Mouse (Mus musculus): ENCODE results near the gene Rgs9. TPM values are rescaled to one million over a fixed set of nuclear protein-coding genes. Genes with fewer than 3 reads are reported as not detected.

Gene Rgs9
- polyA plus RNA-seq, 1 experiment from 2014 or later, result 3.3 TPM

- Histone ChIP-seq H3K27ac (no peak overlapping the region), H3K4me2 (replicated peaks) (peak overlapping the region; percentile 49), H3K9me3 (replicated peaks) (no peaks in the 10 kb centered on the region), H3K36me3 (no peaks in the 10 kb centered on the region), H3K27me3 (no peaks in the 10 kb centered on the region), H3K4me3 (peak overlapping the region; percentile 7; the same call in 1 of the 2 replicates), H3K9ac (no peak overlapping the region), H3K4me1 (peaks cover 9% of the 10 kb centered on the region)
- peak; percentile 59 for ATAC-seq (ENCODE audit: low FRiP score)
- 33% methylated on average over 17 of the region's 17 CpGs for WGBS
Observed at GRCm38 (mm10) chr11:109330706-109331393, 32.9 kb upstream of the Rgs9 start.

GRCm38 (mm10) chr11:109329331-109329730 lies 31.4 kb upstream of the Rgs9 start:
- Histone ChIP-seq H3K9me3 (replicated peaks) (no peaks in the 10 kb centered on the region), H3K4me2 (replicated peaks) (no peak overlapping the region), H3K27me3 (no peaks in the 10 kb centered on the region), H3K27ac (no peak overlapping the region), H3K4me3 (no peak overlapping the region), H3K9ac (no peak overlapping the region), H3K36me3 (no peaks in the 10 kb centered on the region), H3K4me1 (peaks cover 9% of the 10 kb centered on the region)
- ATAC-seq (ENCODE audit: low FRiP score), result no peak
- 55% methylated on average over 4 of the region's 4 CpGs for WGBS

GRCm38 (mm10) chr11:109327952-109328351 lies 30.0 kb upstream of the Rgs9 start:
- Histone ChIP-seq H3K9me3 (replicated peaks) (no peaks in the 10 kb centered on the region), H3K36me3 (no peaks in the 10 kb centered on the region), H3K27me3 (no peaks in the 10 kb centered on the region), H3K27ac (no peak overlapping the region), H3K4me3 (no peak overlapping the region), H3K4me2 (replicated peaks) (no peak overlapping the region), H3K4me1 (peaks cover 9% of the 10 kb centered on the region), H3K9ac (no peak overlapping the region)
- 89% methylated on average over 10 of the region's 10 CpGs for WGBS
- no peak for ATAC-seq (ENCODE audit: low FRiP score)

- Histone ChIP-seq H3K27ac (no peak overlapping the region), H3K4me1 (peaks cover 9% of the 10 kb centered on the region), H3K9me3 (replicated peaks) (no peaks in the 10 kb centered on the region), H3K4me3 (no peak overlapping the region), H3K27me3 (no peaks in the 10 kb centered on the region), H3K36me3 (no peaks in the 10 kb centered on the region), H3K9ac (no peak overlapping the region), H3K4me2 (replicated peaks) (no peak overlapping the region)
- WGBS, result 28% methylated on average over 3 of the region's 3 CpGs
- ATAC-seq (ENCODE audit: low FRiP score), result no peak
Observed at GRCm38 (mm10) chr11:109327381-109327780, 29.5 kb upstream of the Rgs9 start.

- Histone ChIP-seq H3K36me3 (no peaks in the 10 kb centered on the region), H3K27ac (no peak overlapping the region), H3K9ac (no peak overlapping the region), H3K27me3 (no peaks in the 10 kb centered on the region), H3K4me3 (no peak overlapping the region), H3K4me2 (replicated peaks) (no peak overlapping the region), H3K4me1 (peaks cover 5% of the 10 kb centered on the region), H3K9me3 (replicated peaks) (0 out of 2 replicates have a peak, but pooled peaks cover 2% of the 10 kb centered on the region)
- WGBS, result 83% methylated on average over 13 of the region's 13 CpGs
- no peak for ATAC-seq (ENCODE audit: low FRiP score)
Observed at GRCm38 (mm10) chr11:109326270-109326669, 28.3 kb upstream of the Rgs9 start.

GRCm38 (mm10) chr11:109320361-109320933 lies 22.5 kb upstream of the Rgs9 start:
- 0 out of 2 replicates have a peak overlapping the region, but pooled peaks have one; percentile 30 for H3K27ac ChIP-seq
- H3K4me3 ChIP-seq, result no peak overlapping the region
- WGBS, result 37% methylated on average over 8 of the region's 8 CpGs
- H3K27me3 ChIP-seq, result no peaks in the 10 kb centered on the region
- H3K4me2 ChIP-seq (replicated peaks), result no peak overlapping the region
- no peaks in the 10 kb centered on the region for H3K36me3 ChIP-seq
- 0 out of 2 replicates have a peak, but pooled peaks cover 2% of the 10 kb centered on the region for H3K9me3 ChIP-seq (replicated peaks)
- no peaks in the 10 kb centered on the region for H3K4me1 ChIP-seq
- 0 out of 2 replicates have a peak overlapping the region, but pooled peaks have one; percentile 13 for H3K9ac ChIP-seq
- peak; percentile 29; the same call in 1 of the 2 replicates for ATAC-seq (ENCODE audit: low FRiP score)

GRCm38 (mm10) chr11:109319946-109320345 lies 22.0 kb upstream of the Rgs9 start:
- no peak overlapping the region for H3K9ac ChIP-seq
- WGBS, result 91% methylated on average over 5 of the region's 5 CpGs
- H3K4me1 ChIP-seq, result no peaks in the 10 kb centered on the region
- H3K9me3 ChIP-seq (replicated peaks), result 0 out of 2 replicates have a peak, but pooled peaks cover 2% of the 10 kb centered on the region
- H3K4me2 ChIP-seq (replicated peaks), result no peak overlapping the region
- no peak overlapping the region for H3K27ac ChIP-seq
- H3K27me3 ChIP-seq, result peaks cover 5% of the 10 kb centered on the region; the same call in 1 of the 2 replicates
- no peak overlapping the region for H3K4me3 ChIP-seq
- no peaks in the 10 kb centered on the region for H3K36me3 ChIP-seq
- ATAC-seq (ENCODE audit: low FRiP score), result no peak

GRCm38 (mm10) chr11:109319471-109319870 lies 21.5 kb upstream of the Rgs9 start:
- H3K4me3 ChIP-seq, result no peak overlapping the region
- no peak overlapping the region for H3K9ac ChIP-seq
- H3K27me3 ChIP-seq, result peaks cover 7% of the 10 kb centered on the region; the same call in 1 of the 2 replicates
- no peak overlapping the region for H3K4me2 ChIP-seq (replicated peaks)
- no peaks in the 10 kb centered on the region for H3K4me1 ChIP-seq
- WGBS, result 89% methylated on average over 4 of the region's 4 CpGs
- no peak for ATAC-seq (ENCODE audit: low FRiP score)
- no peaks in the 10 kb centered on the region for H3K36me3 ChIP-seq
- H3K27ac ChIP-seq, result no peak overlapping the region
- 0 out of 2 replicates have a peak, but pooled peaks cover 2% of the 10 kb centered on the region for H3K9me3 ChIP-seq (replicated peaks)

GRCm38 (mm10) chr11:109316921-109317320 lies 19.0 kb upstream of the Rgs9 start:
- no peak overlapping the region for H3K4me3 ChIP-seq
- no peak for ATAC-seq (ENCODE audit: low FRiP score)

GRCm38 (mm10) chr11:109311885-109312605 lies 14.1 kb upstream of the Rgs9 start:
- Histone ChIP-seq H3K36me3 (no peaks in the 10 kb centered on the region), H3K4me1 (no peaks in the 10 kb centered on the region), H3K4me3 (peak overlapping the region; percentile 56), H3K9me3 (replicated peaks) (no peaks in the 10 kb centered on the region), H3K27ac (peak overlapping the region; percentile 79), H3K4me2 (replicated peaks) (peak overlapping the region; percentile 59), H3K27me3 (peaks cover 18% of the 10 kb centered on the region), H3K9ac (peak overlapping the region; percentile 80)
- WGBS, result 14% methylated on average over 20 of the region's 20 CpGs
- peak; percentile 93 for ATAC-seq (ENCODE audit: low FRiP score)

More at GRCm38 (mm10) chr11:109316921-109317320, 19.0 kb upstream of the Rgs9 start:
- Histone ChIP-seq H3K27ac (no peak overlapping the region), H3K27me3 (peaks cover 14% of the 10 kb centered on the region; the same call in 1 of the 2 replicates), H3K36me3 (no peaks in the 10 kb centered on the region), H3K9ac (no peak overlapping the region), H3K4me1 (no peaks in the 10 kb centered on the region), H3K9me3 (replicated peaks) (0 out of 2 replicates have a peak, but pooled peaks cover 2% of the 10 kb centered on the region), H3K4me2 (replicated peaks) (no peak overlapping the region)
- 39% methylated on average over 4 of the region's 4 CpGs for WGBS

GRCm38 (mm10) chr11:109305680-109306079 lies 7.8 kb upstream of the Rgs9 start:
- H3K9me3 ChIP-seq (replicated peaks), result no peaks in the 10 kb centered on the region
- no peaks in the 10 kb centered on the region for H3K36me3 ChIP-seq
- no peaks in the 10 kb centered on the region for H3K4me1 ChIP-seq
- H3K4me3 ChIP-seq, result no peak overlapping the region
- peaks cover 4% of the 10 kb centered on the region; the same call in 1 of the 2 replicates for H3K27me3 ChIP-seq
- WGBS, result 65% methylated on average over 5 of the region's 5 CpGs
- H3K4me2 ChIP-seq (replicated peaks), result no peak overlapping the region
- H3K9ac ChIP-seq, result no peak overlapping the region
- no peak overlapping the region for H3K27ac ChIP-seq
- ATAC-seq (ENCODE audit: low FRiP score), result no peak

GRCm38 (mm10) chr11:109302338-109302737 lies 4.4 kb upstream of the Rgs9 start:
- Histone ChIP-seq H3K27ac (no peak overlapping the region), H3K36me3 (no peaks in the 10 kb centered on the region), H3K27me3 (peaks cover 4% of the 10 kb centered on the region; the same call in 1 of the 2 replicates), H3K9ac (no peak overlapping the region), H3K4me2 (replicated peaks) (no peak overlapping the region), H3K4me3 (no peak overlapping the region), H3K9me3 (replicated peaks) (no peaks in the 10 kb centered on the region), H3K4me1 (peaks cover 3% of the 10 kb centered on the region)
- no peak for ATAC-seq (ENCODE audit: low FRiP score)
- 70% methylated on average over 4 of the region's 4 CpGs for WGBS

Measured in hindbrain, embryonic 12.5 days (tissue).